Comparison of ENCODE assay signal across 14 mouse cellular contexts in genomic region chr3:147080768-147081448, GRCm38 (mm10).
"Had no signal": no experiment of that assay in that cellular context is flagged by ENCODE, and none has a peak within 500 bp of the region (broad histone marks: within the 10 kb centered on the region; RNA-seq: fewer than 3 reads in every experiment).

No protein-coding gene starts in this region.

- H3K27me3 ChIP-seq: limb, embryonic 12.5 days; liver, embryonic 13.5 days; lung, embryonic 15.5 days; megakaryocyte, embryonic 14.5 days had no signal

- ATAC-seq: liver, postnatal 0 days had no signal

- H3K4me3 ChIP-seq: layer of hippocampus, adult 2 months; limb, embryonic 12.5 days; liver, embryonic 13.5 days; lung, embryonic 15.5 days; megakaryocyte, embryonic 14.5 days; midbrain, embryonic 12.5 days had no signal

- H3K27ac ChIP-seq: layer of hippocampus, adult 2 months; limb, embryonic 12.5 days; liver, embryonic 13.5 days; lung, embryonic 15.5 days; macrophage had no signal

- H3K9me3 ChIP-seq: limb, embryonic 12.5 days; liver, embryonic 13.5 days; lung, embryonic 15.5 days; midbrain, embryonic 12.5 days had no signal

- H3K4me2 ChIP-seq: limb, embryonic 12.5 days; liver, embryonic 13.5 days; lung, embryonic 15.5 days had no signal

- H3K9ac ChIP-seq: limb, embryonic 12.5 days; liver, embryonic 13.5 days; liver, postnatal 0 days; lung, embryonic 15.5 days; midbrain, embryonic 12.5 days had no signal

- H3K4me1 ChIP-seq: liver, embryonic 13.5 days; lung, embryonic 15.5 days; megakaryocyte, embryonic 14.5 days had no signal

- H3K36me3 ChIP-seq: limb, embryonic 12.5 days; liver, embryonic 13.5 days; lung, embryonic 15.5 days; midbrain, embryonic 12.5 days had no signal

- DNase-seq: kidney, postnatal 10 days; kidney, postnatal 4 days; liver; liver, embryonic 13.5 days; liver, postnatal 0 days; lung, postnatal 14 days; thymus, adult 18-20 months; thymus, postnatal 25 days had no signal
